Mouse (Mus musculus) MEL-GATA-1-ER (cell line): Measurements from ENCODE around the gene Kdsr.
"Not testable (repeated sequence)": the region's sequence is repeated elsewhere in the genome, so short reads cannot be mapped to it uniquely, and the experiment has no call there.

Source experiments
- DNase-seq: peaks from one replicate; pipeline ENCODE4 v3.0.0-alpha.2; 2012; ENCODE audit warnings: low read depth; ENCODE audit errors: extremely low read depth

The Kdsr gene

DNA sequence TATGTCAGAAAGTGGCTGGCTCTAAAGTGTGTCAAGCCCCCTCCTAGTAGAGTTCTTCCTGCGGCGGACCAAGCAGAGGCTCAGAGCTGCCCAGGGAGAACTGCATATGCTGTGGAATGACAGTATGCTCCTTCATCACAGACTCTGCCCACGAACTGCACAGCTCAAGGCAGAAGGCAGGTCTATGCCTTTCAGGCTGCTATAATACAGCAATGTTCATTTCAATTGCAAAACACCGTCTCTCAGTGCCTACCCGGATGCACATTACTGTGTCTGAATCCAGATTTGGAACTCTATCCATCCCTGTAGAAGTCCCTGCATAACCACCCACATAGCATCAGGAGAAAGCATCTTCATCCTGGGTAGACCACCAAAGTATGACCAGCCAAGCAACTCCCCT is 19.7 kb downstream of the Kdsr start:
- no peak for DNase-seq

DNA sequence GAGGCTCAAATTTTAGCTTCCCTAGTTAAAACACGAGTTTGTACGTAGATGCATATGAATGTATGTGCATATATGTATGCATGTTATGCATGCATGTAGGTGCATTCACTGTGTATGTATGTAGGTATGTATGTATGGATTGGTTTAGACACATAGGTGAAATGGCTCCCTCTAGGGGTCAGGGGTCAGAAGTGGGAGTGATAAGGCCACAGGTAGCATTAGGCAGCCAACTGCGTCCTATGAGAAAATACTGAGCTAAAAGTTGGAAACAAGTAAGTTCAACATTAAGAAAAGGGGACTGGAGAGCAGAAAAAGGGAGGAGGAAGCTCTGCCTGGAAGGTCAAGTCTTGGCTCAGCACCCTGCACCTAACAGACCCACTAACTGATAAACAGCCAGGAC is 21.4 kb downstream of the Kdsr start:
- no peak for DNase-seq

DNA sequence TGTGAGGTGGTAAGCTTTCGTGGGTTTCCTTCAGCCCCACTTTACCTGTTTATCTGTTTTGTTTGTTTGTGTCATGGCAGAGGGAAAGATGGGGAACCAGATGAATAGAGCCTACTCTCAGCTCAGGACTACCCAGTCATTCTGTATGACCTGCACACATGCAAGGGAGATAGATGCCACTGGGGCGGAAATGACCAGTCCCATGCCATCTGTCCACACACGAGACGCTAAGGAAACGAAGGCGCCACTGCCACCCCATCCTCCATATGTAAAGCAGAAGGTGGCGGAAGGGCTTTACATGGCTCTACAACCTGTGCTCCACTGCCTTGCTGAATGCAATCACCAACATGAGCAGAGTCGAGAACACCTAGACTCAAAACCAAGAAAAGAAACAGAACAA is 23.3 kb downstream of the Kdsr start:
- no peak for DNase-seq

DNA sequence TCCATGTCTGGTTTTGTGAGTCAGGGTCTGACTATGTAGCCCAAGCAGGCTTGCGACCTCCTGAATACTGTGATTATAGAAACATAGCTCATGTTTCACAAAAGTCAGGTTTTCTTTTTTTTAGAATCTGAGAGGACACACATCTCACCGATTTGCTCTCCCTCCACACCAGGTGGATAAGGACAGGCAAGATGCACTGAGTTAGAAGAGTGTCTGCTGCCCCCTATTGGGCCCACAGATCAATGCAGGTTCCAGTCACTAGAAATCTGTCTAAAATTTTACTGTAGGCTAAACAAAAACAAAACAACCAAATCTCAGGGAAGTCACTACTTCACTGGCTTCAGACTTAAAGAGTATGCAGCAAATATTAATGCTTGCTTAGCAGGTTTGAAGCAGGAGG is 23.9 kb downstream of the Kdsr start:
- peak; percentile 46 for DNase-seq

DNA sequence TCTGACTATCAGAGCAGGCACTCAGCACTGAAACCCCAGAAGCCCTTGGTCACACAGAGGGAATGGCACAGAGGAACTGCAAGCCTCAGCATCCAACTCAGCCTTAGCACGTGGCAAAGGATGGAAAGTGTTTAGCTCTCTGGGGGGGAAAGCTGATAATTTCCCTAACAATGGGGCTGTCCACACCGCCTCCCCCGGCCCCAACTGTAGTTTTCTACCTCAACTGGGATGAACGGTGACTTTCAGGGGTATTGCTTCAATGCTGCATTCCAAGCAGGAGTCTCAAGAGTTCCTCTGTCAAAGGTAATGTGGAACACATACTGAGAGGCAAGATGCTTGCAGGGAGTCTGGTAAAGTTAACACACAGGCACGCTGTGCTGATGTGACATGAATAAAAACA is 37.5 kb downstream of the Kdsr start:
- DNase-seq: no peak

DNA sequence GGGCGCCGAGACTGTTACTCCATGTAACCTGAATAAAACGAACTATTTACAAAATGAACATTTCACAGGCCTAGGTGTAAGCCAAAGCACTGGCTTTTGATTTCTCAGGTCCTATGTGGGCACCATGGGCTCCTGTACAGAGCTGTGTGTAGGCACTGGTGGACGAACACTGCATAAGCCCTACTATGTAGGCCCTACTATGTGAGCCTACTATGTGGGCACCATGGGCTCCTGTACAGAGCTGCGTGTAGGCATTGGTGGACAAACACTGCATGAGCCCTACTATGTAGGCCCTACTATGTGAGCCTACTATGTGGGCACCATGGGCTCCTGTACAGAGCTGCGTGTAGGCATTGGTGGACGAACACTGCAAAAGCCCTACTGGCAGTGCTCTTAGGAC is 41.8 kb downstream of the Kdsr start:
- not testable (repeated sequence) for DNase-seq

DNA sequence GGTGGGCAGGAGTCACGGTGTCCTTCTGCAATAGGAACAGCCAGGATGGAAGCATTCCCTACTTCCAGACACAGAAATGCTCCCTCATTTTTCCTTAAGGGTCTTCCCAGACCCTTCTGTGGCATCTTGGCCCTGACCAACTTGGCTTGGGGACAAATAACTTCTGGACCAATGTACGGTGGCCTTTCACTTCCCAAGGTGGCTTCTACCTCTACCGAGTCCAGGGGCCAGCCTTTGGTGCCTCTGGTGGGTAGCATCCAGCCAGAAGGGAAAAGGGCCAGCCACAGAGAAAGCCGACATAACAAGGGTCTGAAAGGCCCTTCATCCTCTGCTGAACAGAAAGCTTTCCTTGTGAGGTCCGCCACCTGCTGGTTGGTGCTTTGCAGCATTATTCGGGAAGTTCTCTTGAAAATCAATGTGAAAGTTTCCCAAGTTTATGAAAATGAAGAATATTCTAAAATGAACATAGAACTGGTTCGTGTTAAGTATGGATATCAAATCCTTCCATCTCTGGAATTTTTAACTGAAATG is 42.4 kb downstream of the Kdsr start:
- DNase-seq: no peak

DNA sequence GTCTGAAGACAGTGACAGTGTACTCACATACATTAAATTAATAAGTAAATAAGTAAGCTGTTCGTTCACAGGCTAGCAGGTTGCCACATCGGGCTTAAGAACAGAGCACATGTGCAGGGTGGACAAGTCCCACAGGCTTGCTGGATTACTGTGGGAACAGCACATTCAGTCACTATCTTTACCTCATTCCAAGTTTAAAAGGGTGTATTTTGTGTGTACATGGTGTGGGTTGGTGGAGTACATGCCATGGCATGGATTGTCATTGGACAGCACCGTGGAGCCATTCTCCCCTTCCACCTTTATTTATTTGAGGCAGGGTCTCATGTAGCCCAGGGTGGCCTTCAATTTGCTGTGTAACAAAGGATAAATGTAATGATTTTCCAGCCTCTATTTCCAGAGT is 43.4 kb downstream of the Kdsr start:
- no peak for DNase-seq

DNA sequence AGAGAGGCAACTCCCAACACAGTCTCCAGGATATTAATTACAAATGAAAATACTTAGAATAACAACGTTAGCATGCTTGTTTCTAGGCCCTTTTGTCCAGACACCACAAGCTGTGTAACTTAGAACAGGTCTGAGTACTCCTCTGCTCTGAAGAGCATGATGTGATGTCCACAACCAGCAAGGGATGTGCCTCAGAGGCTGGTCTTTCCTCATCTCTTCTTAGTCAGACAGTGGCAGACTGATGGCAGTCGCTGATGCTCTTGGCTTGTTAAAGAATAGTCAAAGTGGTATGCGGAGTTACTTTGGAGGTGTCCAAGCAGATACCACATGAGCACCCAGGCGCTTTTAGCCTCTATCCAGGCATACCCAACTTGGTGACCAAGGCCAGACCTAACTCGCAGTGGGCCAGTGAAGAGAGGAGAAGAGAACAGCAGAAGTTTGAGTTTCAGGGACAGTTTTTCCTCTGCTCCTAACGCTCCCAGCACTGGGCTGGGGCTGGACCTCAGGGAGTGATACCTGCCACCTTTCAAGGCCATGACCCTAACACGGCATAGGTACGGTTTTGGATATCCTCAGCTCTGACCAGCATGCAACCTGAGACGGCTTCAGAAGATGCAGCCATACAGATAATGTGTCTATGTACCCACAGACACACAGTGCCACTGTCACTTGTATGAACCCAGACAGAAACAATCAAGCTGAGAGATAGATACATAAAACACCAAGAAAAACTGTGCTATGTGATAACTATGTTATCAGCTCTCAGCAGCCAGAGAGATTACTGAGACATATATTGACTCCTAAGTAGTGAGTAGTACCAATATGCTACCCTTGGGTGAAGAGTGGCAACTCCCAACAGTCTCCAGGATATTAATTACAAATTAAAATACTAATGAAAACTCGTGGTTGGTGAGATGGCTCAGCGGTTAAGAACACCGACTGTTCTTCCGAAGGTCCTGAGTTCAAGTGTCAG is 44.1 kb downstream of the Kdsr start:
- DNase-seq: peak; percentile 83

DNA sequence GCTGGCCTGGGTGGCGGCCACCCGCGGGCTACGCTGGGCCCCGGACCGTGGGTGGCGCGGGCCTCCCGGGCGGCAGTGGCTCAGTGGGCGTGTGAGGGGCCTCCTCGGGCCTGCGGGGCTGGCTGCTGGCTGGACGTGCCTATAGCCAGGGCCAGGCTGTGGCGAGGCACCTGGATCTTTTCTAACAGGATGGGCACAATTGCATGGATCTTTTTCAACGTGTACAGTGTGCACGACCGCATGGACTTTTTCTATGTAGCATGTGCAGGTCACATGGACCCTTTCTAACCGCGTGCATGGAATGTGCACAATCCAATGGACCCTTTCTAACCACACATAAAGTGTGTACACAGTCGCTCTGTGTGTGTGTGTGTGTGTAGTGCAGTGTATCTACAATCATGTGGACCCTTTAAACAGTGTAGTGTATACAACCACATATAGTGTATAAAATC is 45.0 kb downstream of the Kdsr start:
- DNase-seq: peak; percentile 69

DNA sequence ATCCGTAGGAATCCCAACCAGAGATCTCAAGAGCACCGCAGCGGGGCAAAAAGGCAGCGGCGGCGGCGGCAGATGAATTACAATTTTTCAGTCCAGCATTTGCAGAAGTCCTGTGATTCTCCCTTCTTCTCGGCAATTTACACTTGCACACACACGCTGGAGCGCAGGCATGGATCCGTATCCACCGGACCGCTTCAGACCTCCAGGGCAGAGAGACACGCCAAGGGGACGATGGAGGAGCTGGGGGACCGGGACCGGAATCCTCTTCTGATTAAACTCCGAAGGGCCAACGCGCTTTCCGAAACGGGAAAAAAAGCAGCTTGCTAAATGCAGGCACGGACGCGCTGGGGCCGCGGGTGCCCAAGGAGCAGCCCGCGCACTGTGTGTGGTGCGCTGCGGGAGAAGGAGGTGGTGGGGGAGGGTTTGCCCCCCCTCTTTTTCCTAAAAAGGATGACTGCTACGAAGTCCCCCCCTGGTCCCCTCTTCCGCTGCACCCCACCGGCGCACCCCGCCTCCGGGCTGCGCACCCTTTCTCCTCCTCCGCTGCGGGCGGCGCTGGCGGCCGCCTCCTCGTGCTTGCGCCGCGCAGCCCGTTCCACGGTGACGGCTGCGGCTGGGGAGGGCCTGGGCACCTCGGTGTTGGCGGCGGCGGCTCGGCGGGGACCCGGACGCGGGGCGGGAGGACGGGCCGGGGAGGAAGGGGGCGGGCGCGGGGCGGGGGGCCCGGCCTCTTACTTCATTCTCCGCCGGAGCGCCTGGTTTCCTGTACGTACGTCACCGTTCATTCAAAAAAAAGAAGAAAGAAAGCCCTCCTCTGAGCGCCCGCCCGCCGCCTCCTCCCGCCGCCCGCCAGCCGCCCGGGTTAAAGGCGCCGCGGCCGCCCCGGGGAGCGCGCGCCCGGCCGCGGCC is 45.7 kb downstream of the Kdsr start, which contains the start of gene Bcl2:
Gene Bcl2, minus strand, starts transcription at position 654 of the 909 bp plus-strand sequence.
- peak; percentile 61 for DNase-seq

DNA sequence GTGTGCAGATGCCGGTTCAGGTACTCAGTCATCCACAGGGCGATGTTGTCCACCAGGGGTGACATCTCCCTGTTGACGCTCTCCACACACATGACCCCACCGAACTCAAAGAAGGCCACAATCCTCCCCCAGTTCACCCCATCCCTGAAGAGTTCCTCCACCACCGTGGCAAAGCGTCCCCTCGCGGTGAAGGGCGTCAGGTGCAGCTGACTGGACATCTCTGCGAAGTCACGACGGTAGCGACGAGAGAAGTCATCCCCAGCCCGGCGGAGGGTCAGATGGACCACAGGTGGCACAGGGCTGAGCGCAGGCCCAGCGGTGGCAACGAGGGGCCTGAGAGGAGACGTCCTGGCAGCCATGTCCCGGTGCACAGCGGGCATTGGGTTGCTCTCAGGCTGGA is 47.2 kb downstream of the Kdsr start:
- no peak for DNase-seq

DNA sequence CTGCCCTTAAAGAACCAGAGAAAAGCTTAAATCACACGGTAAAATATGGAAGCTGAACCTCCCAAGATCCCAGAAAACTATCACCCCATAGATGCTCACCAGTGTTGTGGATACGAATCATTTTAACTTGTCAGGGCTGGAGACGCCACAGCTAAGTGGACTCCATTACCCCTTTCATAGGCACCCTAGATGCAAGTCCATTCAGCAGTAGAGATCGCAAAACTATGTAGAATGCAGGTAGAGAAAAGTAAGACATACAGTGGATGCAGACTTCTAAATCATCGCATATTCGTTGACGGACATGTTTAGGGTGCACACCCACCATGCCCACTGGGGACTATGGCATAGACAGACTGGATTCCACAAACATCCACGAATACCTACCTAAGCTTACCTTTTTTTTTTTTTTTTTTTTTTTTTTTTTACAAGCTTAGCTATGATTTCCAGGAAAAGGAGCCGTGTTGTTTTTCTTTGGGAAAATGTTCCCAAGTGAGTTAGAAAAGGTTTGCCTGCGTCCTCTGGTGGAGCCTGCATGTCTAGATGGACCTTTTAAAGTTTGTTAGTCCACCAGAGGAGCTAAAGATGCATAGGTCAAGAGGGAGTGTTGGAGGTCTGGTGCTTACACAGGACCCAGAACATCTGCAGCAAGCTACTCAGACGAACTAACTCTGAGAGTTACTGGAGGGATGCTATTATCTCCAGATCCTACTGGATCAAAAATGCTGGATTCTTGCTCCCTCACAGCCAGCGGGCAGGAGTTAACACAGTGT is 48.0 kb downstream of the Kdsr start:
- no peak for DNase-seq

DNA sequence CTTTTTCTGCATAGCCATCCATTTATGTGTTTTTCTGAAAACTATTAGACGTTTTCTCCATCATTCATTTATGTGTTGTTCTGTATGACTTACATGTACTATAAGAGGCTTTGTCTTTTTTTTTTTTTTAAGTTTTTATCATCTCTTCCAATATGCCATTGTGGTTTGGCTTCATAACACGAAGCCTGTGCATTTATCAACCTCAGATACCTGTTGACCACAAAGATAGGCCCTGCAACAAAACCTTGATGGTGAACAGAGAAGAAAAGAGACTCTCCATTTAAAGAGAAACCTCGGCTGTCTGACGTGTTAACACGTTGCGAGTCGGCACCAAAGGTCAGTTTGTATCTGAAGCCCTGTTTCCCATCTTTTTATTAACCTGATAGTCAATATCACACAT is 49.3 kb downstream of the Kdsr start:
- peak; percentile 91 for DNase-seq

DNA sequence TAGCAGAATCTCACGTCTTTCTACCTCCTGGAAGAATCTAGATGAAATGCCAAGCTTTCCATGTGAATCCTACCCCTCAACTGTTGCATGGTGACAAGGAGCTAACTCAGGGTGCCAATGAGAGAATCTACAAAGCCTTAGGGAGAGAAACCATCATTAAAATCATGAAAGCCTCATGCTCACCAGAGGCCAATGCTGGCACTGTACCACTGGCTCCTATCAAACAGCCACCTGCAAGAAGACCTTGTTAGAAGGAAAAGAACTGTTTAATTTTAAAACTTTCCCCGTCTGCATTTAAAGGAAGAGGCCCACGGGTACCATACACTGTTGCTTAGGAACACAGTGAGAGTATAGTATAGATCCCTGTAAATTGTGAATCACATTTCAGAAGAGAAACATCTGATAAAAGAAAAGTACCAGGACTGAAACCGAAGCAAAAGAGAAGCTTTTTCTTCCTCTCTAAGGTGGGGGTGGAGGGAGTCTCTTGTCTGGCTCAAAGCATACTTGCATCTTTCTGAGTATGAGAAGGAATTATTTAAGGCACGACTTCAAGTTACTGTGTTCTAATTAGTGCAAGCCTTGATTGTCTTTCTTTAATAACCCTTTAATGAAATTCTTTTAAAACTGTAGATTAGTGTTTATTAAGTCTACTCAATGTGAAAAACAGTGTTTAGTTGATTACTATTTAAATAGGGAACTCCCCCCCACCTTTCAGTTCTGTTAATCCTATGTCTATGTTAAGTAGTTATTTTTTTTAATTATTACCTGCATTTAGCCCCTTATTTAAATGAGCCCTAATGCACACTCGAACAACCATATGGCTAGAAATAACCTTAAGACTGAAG is 52.3 kb downstream of the Kdsr start:
- no peak for DNase-seq

DNA sequence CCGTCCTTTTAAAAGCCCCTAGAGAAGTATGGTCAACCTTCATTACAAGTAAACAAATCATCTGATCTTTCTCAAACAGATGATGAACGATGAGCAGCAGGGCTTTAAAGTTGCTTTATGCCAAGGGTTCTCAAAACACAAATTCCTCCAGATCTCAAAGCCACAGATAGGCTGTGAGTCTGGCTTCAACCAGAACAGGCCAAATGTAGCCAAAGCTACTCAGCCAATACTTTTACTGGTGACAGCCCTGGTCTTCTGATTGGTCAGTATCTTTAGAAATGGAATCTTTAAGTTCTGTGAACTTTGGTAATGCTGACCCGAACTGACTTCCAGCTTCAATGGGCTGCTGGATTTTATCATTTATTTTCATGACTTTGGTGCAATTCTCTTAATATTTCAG is 56.3 kb downstream of the Kdsr start:
- no peak for DNase-seq

DNA sequence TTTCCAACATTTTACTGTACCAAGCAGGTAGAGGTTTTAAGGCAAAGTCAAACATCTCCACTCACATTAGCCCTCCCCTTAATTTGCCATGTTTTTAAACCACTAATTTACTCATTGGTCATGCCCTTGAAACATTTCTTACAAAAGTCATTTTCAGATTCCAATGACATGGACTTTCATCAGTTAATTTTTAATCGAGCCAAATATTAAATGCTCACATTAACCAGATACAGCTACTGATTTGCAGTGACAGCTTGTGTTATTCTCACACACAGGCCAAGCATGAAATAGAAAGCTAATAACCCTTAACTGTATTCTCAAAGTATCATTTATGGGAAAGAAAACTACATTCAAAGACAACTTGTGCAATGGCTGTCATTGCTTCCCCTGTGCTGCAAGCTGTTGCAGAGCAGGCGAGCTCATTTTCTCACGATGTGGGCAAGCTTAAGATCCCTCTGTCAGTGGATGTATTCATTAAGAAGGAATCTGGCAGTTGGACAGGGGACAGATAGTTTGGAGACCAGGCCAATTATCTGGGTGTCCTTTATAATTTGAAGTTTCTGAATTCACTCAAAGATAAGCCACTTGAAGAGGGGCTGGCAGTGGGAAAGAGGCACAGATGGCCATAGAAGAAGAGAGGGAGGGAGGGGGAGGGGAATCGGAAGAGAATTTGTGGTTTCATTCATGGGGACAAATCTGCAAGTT is 56.9 kb downstream of the Kdsr start:
- no peak for DNase-seq

DNA sequence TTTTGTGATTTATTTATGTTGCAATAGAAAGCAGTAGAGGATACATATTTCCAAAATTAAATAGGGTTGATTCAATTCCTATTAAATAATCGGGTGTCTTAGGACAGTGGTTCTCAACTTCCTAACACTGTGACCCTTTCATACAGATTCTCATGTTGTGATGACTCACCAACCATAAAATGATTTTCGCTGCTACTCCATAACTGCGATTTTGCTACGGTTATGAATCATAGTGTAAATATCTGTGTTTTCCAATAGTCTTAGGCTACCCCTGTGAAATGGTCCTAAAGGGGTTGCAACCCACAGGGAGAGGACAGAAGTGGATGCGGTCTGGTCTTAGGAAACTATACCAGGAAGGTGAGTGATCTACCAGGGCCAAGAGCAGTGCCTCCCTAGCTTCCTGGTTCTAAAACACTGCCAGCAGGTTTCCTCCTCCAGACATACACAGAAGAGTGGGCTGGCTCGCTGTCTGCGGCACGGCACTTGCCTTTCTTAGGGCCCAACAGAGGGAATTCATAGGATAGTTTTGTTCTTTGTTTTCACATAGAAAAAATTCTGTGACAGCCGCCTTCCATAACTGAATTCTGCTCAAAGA is 58.9 kb downstream of the Kdsr start:
- no peak for DNase-seq

DNA sequence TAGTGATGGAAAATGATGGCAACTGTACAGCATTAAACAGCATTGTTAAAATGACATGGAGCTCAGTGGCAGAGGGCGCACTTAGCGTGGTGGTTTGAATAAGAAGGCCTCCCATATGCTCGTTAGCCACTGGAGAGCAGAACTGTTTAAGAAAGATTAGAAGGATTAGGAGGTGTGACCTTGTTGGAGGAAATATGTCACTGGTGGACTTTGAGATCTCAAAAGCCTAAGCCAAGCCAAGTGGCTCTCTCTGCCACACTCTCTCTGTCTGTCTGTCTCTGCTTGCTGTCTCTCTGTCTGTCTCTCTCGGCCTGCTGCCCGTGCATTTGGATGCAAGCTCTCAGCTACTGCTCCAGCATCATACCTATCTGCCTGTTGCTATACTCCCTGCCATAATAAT is 63.1 kb downstream of the Kdsr start:
- no peak for DNase-seq
